Mouse (Mus musculus): ENCODE results near the gene Sumo2.

GRCm38 (mm10) chr11:115564961-115565360 lies 28.9 kb upstream of the Sumo2 start:
- TF ChIP-seq CTCF (conservative IDR thresholded peaks at IDR 0.05; ENCODE audit: insufficient read depth, insufficient read length, low read depth, low read length) (no peak), POLR2A (IDR thresholded peaks at IDR 0.05; ENCODE audit: low read depth, low read length) (no peak)
